Mouse (Mus musculus): ENCODE results near the gene Ppp1r32. TPM values are rescaled to one million over a fixed set of nuclear protein-coding genes. Genes with fewer than 3 reads are reported as not detected.

Gene Ppp1r32
- total RNA-seq, 2 experiments from 2014 or later, result 0.49 TPM; not detected in 1

GRCm38 (mm10) chr19:10425484-10426270 lies 57.1 kb downstream of the Ppp1r32 start:
- DNase-seq, result no peak

- DNase-seq, result no peak
These were observed 58.0 kb downstream of the Ppp1r32 start for GRCm38 (mm10) chr19:10424751-10425150.

Other genes with a start within 250 kb of the Ppp1r32 start
- gene Myrf, start 242.2 kb downstream of the Ppp1r32 start, total RNA-seq (2021), result 1 to 10 TPM; 4.2 to 6.2 TPM
- 1 to 10 TPM; 3.3 TPM for gene Dagla, start 178.1 kb downstream of the Ppp1r32 start, total RNA-seq (2021)
- 10 to 100 TPM; 35.5 to 37.1 TPM for gene Syt7, start 93.8 kb downstream of the Ppp1r32 start, total RNA-seq (2021)
- 1 to 10 TPM; 1.7 to 5.7 TPM for gene Lrrc10b, start 25.5 kb downstream of the Ppp1r32 start, total RNA-seq (2021)
- 10 to 100 TPM; 20.6 to 24.4 TPM for gene Cpsf7, start 42.3 kb upstream of the Ppp1r32 start, total RNA-seq (2021)
- 10 to 100 TPM; 79.4 to 82.7 TPM for gene Sdhaf2, start 43.2 kb upstream of the Ppp1r32 start, total RNA-seq (2021)
- 1 to 10 TPM; 4.9 to 5.8 TPM for gene Tmem216, start 73.3 kb upstream of the Ppp1r32 start, total RNA-seq (2021)
- gene Cyb561a3, start 94.2 kb upstream of the Ppp1r32 start, total RNA-seq (2021), result 10 to 100 TPM; 12.3 to 14.2 TPM
- gene Tmem138, start 94.4 kb upstream of the Ppp1r32 start, total RNA-seq (2021), result 1 to 10 TPM; 1.4 to 2.1 TPM
- 100 to 1,000 TPM; 135 to 160 TPM for gene Ddb1, start 122.4 kb upstream of the Ppp1r32 start, total RNA-seq (2021)
- 1 to 10 TPM; 9.6 to 9.7 TPM for gene Tkfc, start 122.7 kb upstream of the Ppp1r32 start, total RNA-seq (2021)
- under 1 TPM in 1 of 2 experiments, not detected in 1; 0.31 TPM for gene Vwce, start 151.3 kb upstream of the Ppp1r32 start, total RNA-seq (2021)
- gene Pga5, start 195.1 kb upstream of the Ppp1r32 start, total RNA-seq (2021), result not detected
- 10 to 100 TPM; 20.4 to 21.8 TPM for gene Vps37c, start 205.8 kb upstream of the Ppp1r32 start, total RNA-seq (2021)

Measured in heart, adult 18-20 months (tissue).